Mouse (Mus musculus) heart, embryonic 16.5 days (tissue): Measurements from ENCODE around the gene Tpmt. TPM values are rescaled to one million over a fixed set of nuclear protein-coding genes. Genes with fewer than 3 reads are reported as not detected.
A peak's percentile ranks its signal among the peaks of the same experiment; 100 is the strongest.

Experiments
- ATAC-seq: fragments of 200-750 bp; cut with Nextera tagmentation; replicated peaks from 2 replicates; pipeline ENCODE4 v1.8.0; 2017; ENCODE audit warnings: moderate number of reproducible peaks; ENCODE audit not compliant: insufficient read depth, low FRiP score; ENCODE audit errors: extremely low read depth
- H3K27ac ChIP-seq: fragments of 300-500 bp; sonication (generic); 2 replicates; pipeline ENCODE4 v1.5.1; 2014; ENCODE audit warnings: mild to moderate bottlenecking, low read length, control low read depth, moderate library complexity
- H3K27me3 ChIP-seq: fragments of 300-500 bp; sonication (generic); 2 replicates; pipeline ENCODE4 v1.6.1; 2014; ENCODE audit warnings: low read length, mixed read lengths; ENCODE audit not compliant: control insufficient read depth, insufficient read depth
- H3K36me3 ChIP-seq: fragments of 300-500 bp; sonication (generic); 2 replicates; pipeline ENCODE4 v1.6.1; 2014; ENCODE audit not compliant: control insufficient read depth, insufficient read depth
- H3K4me1 ChIP-seq: fragments of 300-500 bp; sonication (generic); 2 replicates; pipeline ENCODE4 v1.6.1; 2014; ENCODE audit warnings: low read length, mixed read lengths; ENCODE audit not compliant: control insufficient read depth, insufficient read depth
- H3K4me2 ChIP-seq: fragments of 300-500 bp; sonication (generic); 2 replicates; pipeline ENCODE4 v1.6.1; 2014; ENCODE audit warnings: low read depth, mild to moderate bottlenecking, control low read depth, low read length
- H3K4me3 ChIP-seq: fragments of 300-500 bp; sonication (generic); 2 replicates; pipeline ENCODE4 v1.5.1; 2014; ENCODE audit warnings: mild to moderate bottlenecking, control low read depth, low read length
- H3K9ac ChIP-seq: fragments of 300-500 bp; sonication (generic); 2 replicates; pipeline ENCODE4 v1.6.1; 2014; ENCODE audit warnings: low read length, control low read depth
- H3K9me3 ChIP-seq: fragments of 300-500 bp; sonication (generic); replicated peaks from 2 replicates; pipeline ENCODE4 v1.6.1; 2016; ENCODE audit warnings: low read length; ENCODE audit not compliant: control insufficient read depth
- WGBS: fragments of 180-500 bp; shearing (Covaris S2); extraction: QIAGEN DNeasy Blood & Tissue Kit; methylation state at CpG from one replicate; pipeline ENCODE4 v1.1.7; 2014; 5-methylcytosine and 5-hydroxymethylcytosine counted together
- polyA plus RNA-seq: library from polyadenylated mRNA; unstranded; fragments of >200 nt; fragmentation: Nextera tagmentation; extraction: Ambion mirVana; gene quantifications from 2 replicates; pipeline ENCODE4 v1.2.1, GENCODE M21; 2015

Tpmt gene
- 10.1 and 12.9 TPM in 2 replicates for polyA plus RNA-seq

GRCm38 (mm10) chr13:47044617-47044947, at the start of gene Tpmt:
Tpmt (minus strand) TSS chr13:47044737.
- Histone ChIP-seq H3K4me3 (peak within 1 kb of the TSS; percentile 80), H3K9ac (peak within 1 kb of the TSS; percentile 86), H3K9me3 (no peaks in the 10 kb centered on the region), H3K4me1 (peaks cover 8% of the 10 kb centered on the region), H3K36me3 (peaks cover 8% of the 10 kb centered on the region), H3K27me3 (no peaks in the 10 kb centered on the region), H3K4me2 (peak within 1 kb of the TSS; percentile 100), H3K27ac (peak within 1 kb of the TSS; percentile 75)
- 22% methylated on average over 10 of the region's 10 CpGs for WGBS
- no peak for ATAC-seq

- Histone ChIP-seq H3K9ac (no peak overlapping the region), H3K27me3 (no peaks in the 10 kb centered on the region), H3K36me3 (peaks cover 35% of the 10 kb centered on the region), H3K27ac (no peak overlapping the region), H3K9me3 (no peaks in the 10 kb centered on the region), H3K4me1 (peaks cover 5% of the 10 kb centered on the region; the same call in 1 of the 2 replicates), H3K4me2 (no peak overlapping the region), H3K4me3 (no peak overlapping the region)
- WGBS = 93% methylated on average over 2 of the region's 2 CpGs
- no peak for ATAC-seq
These were observed 49.3 kb upstream of the Tpmt start for GRCm38 (mm10) chr13:47093791-47094190.

GRCm38 (mm10) chr13:47089271-47089670, 44.7 kb upstream of the Tpmt start:
- Histone ChIP-seq H3K4me1 (no peaks in the 10 kb centered on the region), H3K27me3 (no peaks in the 10 kb centered on the region), H3K9ac (no peak overlapping the region), H3K27ac (no peak overlapping the region), H3K36me3 (peaks cover 32% of the 10 kb centered on the region), H3K4me2 (no peak overlapping the region), H3K4me3 (no peak overlapping the region), H3K9me3 (no peaks in the 10 kb centered on the region)
- WGBS = 76% methylated on average over 2 of the region's 2 CpGs
- ATAC-seq = no peak

- no peak overlapping the region for H3K4me2 ChIP-seq
- WGBS = 85% methylated on average over 1 of the region's 1 CpGs
- peaks cover 28% of the 10 kb centered on the region for H3K36me3 ChIP-seq
These were observed 43.9 kb upstream of the Tpmt start for GRCm38 (mm10) chr13:47088433-47088832.

GRCm38 (mm10) chr13:47080905-47081505, 36.5 kb upstream of the Tpmt start:
- no peak overlapping the region for H3K4me3 ChIP-seq
- ATAC-seq = no peak
- no peak overlapping the region for H3K27ac ChIP-seq
- H3K9ac ChIP-seq = no peak overlapping the region
- no peaks in the 10 kb centered on the region for H3K27me3 ChIP-seq
- H3K36me3 ChIP-seq = peaks cover 14% of the 10 kb centered on the region
- H3K4me1 ChIP-seq = no peaks in the 10 kb centered on the region
- 92% methylated on average over 4 of the region's 4 CpGs for WGBS
- H3K9me3 ChIP-seq = no peaks in the 10 kb centered on the region
- H3K4me2 ChIP-seq = no peak overlapping the region

More at GRCm38 (mm10) chr13:47088433-47088832, 43.9 kb upstream of the Tpmt start:
- Histone ChIP-seq H3K27me3 (no peaks in the 10 kb centered on the region), H3K4me3 (no peak overlapping the region), H3K9ac (no peak overlapping the region), H3K9me3 (no peaks in the 10 kb centered on the region), H3K4me1 (no peaks in the 10 kb centered on the region), H3K27ac (no peak overlapping the region)
- no peak for ATAC-seq

- WGBS = 81% methylated on average over 5 of the region's 5 CpGs
- Histone ChIP-seq H3K4me1 (no peaks in the 10 kb centered on the region), H3K9me3 (no peaks in the 10 kb centered on the region), H3K9ac (no peak overlapping the region), H3K4me2 (no peak overlapping the region), H3K36me3 (peaks cover 12% of the 10 kb centered on the region), H3K27me3 (no peaks in the 10 kb centered on the region), H3K4me3 (no peak overlapping the region), H3K27ac (no peak overlapping the region)
- no peak for ATAC-seq
These were observed 34.3 kb upstream of the Tpmt start for GRCm38 (mm10) chr13:47078799-47079198.

- Histone ChIP-seq H3K27me3 (no peaks in the 10 kb centered on the region), H3K27ac (no peak overlapping the region), H3K4me3 (no peak overlapping the region), H3K9me3 (no peaks in the 10 kb centered on the region), H3K36me3 (peaks cover 7% of the 10 kb centered on the region), H3K4me1 (no peaks in the 10 kb centered on the region), H3K9ac (no peak overlapping the region), H3K4me2 (no peak overlapping the region)
- no peak for ATAC-seq
These were observed 32.8 kb upstream of the Tpmt start for GRCm38 (mm10) chr13:47077367-47077766.

- 84% methylated on average over 5 of the region's 5 CpGs for WGBS
- Histone ChIP-seq H3K27ac (no peak overlapping the region), H3K36me3 (peaks cover 5% of the 10 kb centered on the region), H3K4me1 (no peaks in the 10 kb centered on the region), H3K9ac (no peak overlapping the region), H3K4me2 (no peak overlapping the region), H3K9me3 (no peaks in the 10 kb centered on the region), H3K4me3 (no peak overlapping the region), H3K27me3 (no peaks in the 10 kb centered on the region)
- no peak for ATAC-seq
These were observed 31.6 kb upstream of the Tpmt start for GRCm38 (mm10) chr13:47076156-47076555.

- 90% methylated on average over 5 of the region's 5 CpGs for WGBS
- Histone ChIP-seq H3K36me3 (peaks cover 2% of the 10 kb centered on the region; the same call in 1 of the 2 replicates), H3K4me2 (no peak overlapping the region), H3K9me3 (no peaks in the 10 kb centered on the region), H3K27ac (no peak overlapping the region), H3K9ac (no peak overlapping the region), H3K4me3 (no peak overlapping the region), H3K27me3 (no peaks in the 10 kb centered on the region), H3K4me1 (no peaks in the 10 kb centered on the region)
- no peak for ATAC-seq
These were observed 27.9 kb upstream of the Tpmt start for GRCm38 (mm10) chr13:47072484-47072883.
